Mouse (Mus musculus): Measurements from ENCODE around the gene Msi2.

- TF ChIP-seq CTCF (IDR thresholded peaks at IDR 0.05; ENCODE audit: insufficient read depth, low read depth, low read length) (no peak), POLR2A (IDR thresholded peaks at IDR 0.05; ENCODE audit: insufficient read depth, low read depth, low read length) (no peak)
Observed at GRCm38 (mm10) chr11:88669106-88669505, 49.2 kb downstream of the Msi2 start.

Data from olfactory bulb, adult 2 months (tissue).